Mouse (Mus musculus): ENCODE results near the gene Gata3. TPM values are rescaled to one million over a fixed set of nuclear protein-coding genes. Genes with fewer than 3 reads are reported as not detected.

The Gata3 gene
- polyA plus RNA-seq, 2 experiments: 0.30 to 0.63 TPM

DNA sequence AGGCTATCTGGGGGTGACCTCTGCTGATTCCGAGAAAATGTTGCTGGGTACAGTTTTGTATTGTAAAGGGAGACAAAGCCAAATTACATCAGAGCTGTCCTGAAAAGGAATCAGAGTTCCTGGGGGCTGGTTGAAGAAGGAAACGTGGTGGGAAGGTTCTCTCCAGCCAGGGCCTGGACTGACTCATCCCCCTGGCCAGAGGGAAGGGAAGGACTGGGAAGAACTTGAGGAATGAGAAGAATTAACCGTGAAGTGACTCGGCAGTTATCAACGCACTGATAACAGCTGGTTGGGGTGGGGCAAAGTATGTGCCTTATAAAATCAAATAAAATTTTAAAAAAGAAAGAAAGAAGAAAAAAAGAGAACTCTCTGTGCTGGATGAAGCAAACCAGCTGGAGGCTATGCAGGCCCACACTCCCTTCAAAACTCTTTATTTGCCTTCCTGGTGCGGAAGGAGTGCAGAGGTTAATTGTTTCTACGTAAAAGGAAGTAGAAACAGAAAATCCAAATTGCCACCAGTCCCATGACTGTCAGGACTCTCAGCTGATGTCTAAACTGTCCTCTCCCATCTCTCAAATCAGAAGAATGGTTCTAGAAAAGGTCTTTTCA, 71.6 kb downstream of the Gata3 start:
- TF ChIP-seq EP300 (IDR thresholded peaks at IDR 0.05; ENCODE audit: low read depth) (no peak), CTCF (IDR thresholded peaks at IDR 0.05; ENCODE audit: low read depth) (no peak)
- Histone ChIP-seq H3K27ac (no peak overlapping the region), H3K9ac (replicated peaks) (no peak overlapping the region), H3K27me3 (ENCODE audit: control insufficient read depth, insufficient read depth, low read length) (no peaks in the 10 kb centered on the region), H3K4me3 (ENCODE audit: insufficient read depth in 1 of 2, low read depth in 2 of 2, low read length in 2 of 2) (no peak overlapping the region), H3K36me3 (replicated peaks; ENCODE audit: control insufficient read depth, insufficient read depth, low read depth) (no peaks in the 10 kb centered on the region), H3K4me2 (ENCODE audit: low read depth) (no peak overlapping the region), H3K9me3 (ENCODE audit: control insufficient read depth, low read length) (no peaks in the 10 kb centered on the region), H3K4me1 (replicated peaks; ENCODE audit: control insufficient read depth in 2 of 2, insufficient read depth in 2 of 2, low read length in 1 of 2) (no peaks in the 10 kb centered on the region)
- ATAC-seq (ENCODE audit: insufficient read depth) (no peak), DNase-seq (ENCODE audit: low read depth in 3 of 3, low spot score in 3 of 3) (no peak)
- WGBS (ENCODE audit: insufficient replicate concordance): 49% methylated on average over 7 of the region's 7 CpGs

Other genes with a start within 250 kb of the Gata3 start
- not detected in 2 replicates for gene 4930412O13Rik, start 8.8 kb downstream of the Gata3 start, polyA plus RNA-seq (2012; rRNA removed)
- not detected in 2 replicates for gene 4930412O13Rik, start 8.8 kb downstream of the Gata3 start, polyA plus RNA-seq (2014; fragmentation: Nextera tagmentation; extraction: Ambion mirVana)
- gene 9230102O04Rik, start 494 bp downstream of the Gata3 start, polyA plus RNA-seq (2012; rRNA removed): not detected in 2 replicates
- not detected in 2 replicates for gene 9230102O04Rik, start 494 bp downstream of the Gata3 start, polyA plus RNA-seq (2014; fragmentation: Nextera tagmentation; extraction: Ambion mirVana)
- 3.2 and 4.7 TPM in 2 replicates for gene Taf3, start 158.6 kb upstream of the Gata3 start, polyA plus RNA-seq (2012; rRNA removed)
- 5.0 and 6.7 TPM in 2 replicates for gene Taf3, start 158.6 kb upstream of the Gata3 start, polyA plus RNA-seq (2014; fragmentation: Nextera tagmentation; extraction: Ambion mirVana)
- gene Atp5c1, start 190.5 kb upstream of the Gata3 start, polyA plus RNA-seq (2012; rRNA removed): 147 and 186 TPM in 2 replicates
- gene Atp5c1, start 190.5 kb upstream of the Gata3 start, polyA plus RNA-seq (2014; fragmentation: Nextera tagmentation; extraction: Ambion mirVana): 390 and 409 TPM in 2 replicates
- 3.8 and 8.7 TPM in 2 replicates for gene Kin, start 190.6 kb upstream of the Gata3 start, polyA plus RNA-seq (2012; rRNA removed)
- 14.2 and 14.6 TPM in 2 replicates for gene Kin, start 190.6 kb upstream of the Gata3 start, polyA plus RNA-seq (2014; fragmentation: Nextera tagmentation; extraction: Ambion mirVana)
- 236 and 321 TPM in 2 replicates for gene Itih2, start 241.4 kb upstream of the Gata3 start, polyA plus RNA-seq (2012; rRNA removed)
- gene Itih2, start 241.4 kb upstream of the Gata3 start, polyA plus RNA-seq (2014; fragmentation: Nextera tagmentation; extraction: Ambion mirVana): 260 and 296 TPM in 2 replicates